Mouse (Mus musculus): Measurements from ENCODE around the gene Stard10. TPM values are rescaled to one million over a fixed set of nuclear protein-coding genes. Genes with fewer than 3 reads are reported as not detected.

Stard10 gene
- polyA plus RNA-seq, 1 experiment: 107 TPM

DNA sequence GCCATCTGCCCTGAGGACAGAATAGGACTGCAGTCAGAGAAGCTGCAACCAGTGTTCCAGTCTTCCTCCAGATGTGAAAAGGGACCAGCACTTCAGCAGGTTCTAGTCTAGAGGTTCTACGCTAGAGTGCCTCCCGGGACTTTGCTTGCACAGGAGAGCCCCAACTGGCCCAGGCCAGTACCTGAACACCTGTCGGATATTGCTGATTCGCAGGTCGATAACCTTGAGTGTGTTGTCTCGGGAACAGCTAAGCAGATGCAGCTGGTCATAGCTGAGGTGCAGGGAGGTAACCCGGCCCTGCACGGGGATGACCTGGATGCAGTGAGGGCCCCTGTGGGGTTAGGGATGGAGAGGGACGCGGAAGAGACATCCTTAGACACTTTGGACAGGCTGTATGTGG is 26.5 kb upstream of the Stard10 start:
- Histone ChIP-seq H3K4me3 (replicated peaks; ENCODE audit: extremely low read depth, low read depth, low read length) (no peak overlapping the region), H3K4me1 (ENCODE audit: control insufficient read depth, insufficient read depth, low read length) (peaks cover 3% of the 10 kb centered on the region; the same call in 1 of the 2 replicates)
- TF ChIP-seq CTCF (IDR thresholded peaks at IDR 0.05; ENCODE audit: insufficient read depth, low read length): no peak
- TF ChIP-seq POLR2A (IDR thresholded peaks at IDR 0.05; ENCODE audit: borderline replicate concordance, extremely low read depth, low read depth, low read length): no peak
- no peak for DNase-seq
- 91% methylated on average over 10 of the region's 10 CpGs for WGBS

DNA sequence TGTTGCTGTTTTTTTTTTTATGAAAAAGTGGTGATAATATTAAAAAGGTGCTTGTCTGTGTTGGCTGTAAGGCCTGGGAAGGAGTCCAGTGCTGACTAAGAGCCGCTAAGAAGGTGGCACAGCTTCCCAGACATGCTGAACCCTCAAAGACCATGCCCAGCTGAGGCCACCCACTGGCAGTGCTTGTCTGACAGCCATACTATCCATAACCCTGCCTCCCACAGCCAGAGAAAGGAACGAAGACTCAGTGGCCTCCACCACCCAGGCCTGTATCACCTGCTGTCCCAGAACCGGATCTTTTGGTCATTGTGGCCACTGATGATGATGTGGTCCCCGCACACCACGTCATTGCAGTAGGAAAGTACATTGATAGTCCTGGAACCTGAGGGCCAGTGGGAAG is 25.7 kb upstream of the Stard10 start:
- no peak for DNase-seq
- 81% methylated on average over 5 of the region's 5 CpGs for WGBS

DNA sequence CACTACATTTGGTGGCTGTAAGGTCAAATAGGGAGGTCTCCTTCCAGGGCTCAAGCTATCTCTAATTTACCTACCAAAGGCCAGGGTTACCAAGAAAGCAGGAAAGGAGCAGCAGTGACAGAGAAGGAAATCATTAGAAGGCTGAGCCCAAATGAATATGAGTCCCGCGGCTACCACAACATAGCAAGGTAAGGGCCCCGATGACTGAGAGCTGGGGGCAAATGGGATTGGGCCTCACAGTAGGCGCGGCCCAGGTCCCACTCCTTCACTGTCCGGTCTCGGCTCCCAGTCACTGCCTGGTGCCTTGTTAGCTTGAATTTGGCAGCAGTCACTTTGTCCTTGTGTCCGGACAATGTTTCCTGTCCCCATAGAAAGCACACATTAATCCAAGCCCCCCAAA is 25.2 kb upstream of the Stard10 start:
- Histone ChIP-seq H3K4me3 (replicated peaks; ENCODE audit: extremely low read depth, low read depth, low read length) (no peak overlapping the region), H3K4me1 (ENCODE audit: control insufficient read depth, insufficient read depth, low read length) (peaks cover 3% of the 10 kb centered on the region; the same call in 1 of the 2 replicates)
- DNase-seq: no peak
- WGBS: 86% methylated on average over 8 of the region's 8 CpGs
- TF ChIP-seq POLR2A (IDR thresholded peaks at IDR 0.05; ENCODE audit: borderline replicate concordance, extremely low read depth, low read depth, low read length) (no peak), CTCF (IDR thresholded peaks at IDR 0.05; ENCODE audit: insufficient read depth, low read length) (no peak)

More for the DNA sequence above, 25.7 kb upstream of the Stard10 start:
- Histone ChIP-seq H3K4me3 (replicated peaks; ENCODE audit: extremely low read depth, low read depth, low read length) (no peak overlapping the region), H3K4me1 (ENCODE audit: control insufficient read depth, insufficient read depth, low read length) (peaks cover 3% of the 10 kb centered on the region; the same call in 1 of the 2 replicates)
- TF ChIP-seq CTCF (IDR thresholded peaks at IDR 0.05; ENCODE audit: insufficient read depth, low read length): no peak
- TF ChIP-seq POLR2A (IDR thresholded peaks at IDR 0.05; ENCODE audit: borderline replicate concordance, extremely low read depth, low read depth, low read length): no peak

DNA sequence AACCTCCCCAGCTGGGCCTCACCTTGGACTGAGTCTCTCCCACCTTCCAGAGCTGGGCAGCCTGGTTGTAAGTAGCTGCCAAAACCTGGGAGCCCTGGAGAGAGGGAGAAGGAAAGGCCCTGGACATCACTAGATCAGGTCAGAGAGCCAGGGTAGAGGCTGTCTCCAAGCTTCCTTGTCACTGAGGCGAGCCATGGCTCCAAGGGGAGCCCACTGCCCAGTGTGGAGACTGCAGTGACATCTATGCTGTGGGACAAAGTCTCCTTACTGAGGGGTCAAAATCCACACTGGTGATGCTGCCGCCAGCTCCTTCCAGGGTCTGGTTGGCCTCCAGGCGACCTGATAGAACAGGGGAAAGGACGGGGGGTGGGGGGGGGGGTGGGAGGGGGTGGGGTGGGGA is 24.8 kb upstream of the Stard10 start:
- no peak for TF ChIP-seq POLR2A (IDR thresholded peaks at IDR 0.05; ENCODE audit: borderline replicate concordance, extremely low read depth, low read depth, low read length)
- no peak for TF ChIP-seq CTCF (IDR thresholded peaks at IDR 0.05; ENCODE audit: insufficient read depth, low read length)
- no peak overlapping the region for H3K4me3 ChIP-seq (replicated peaks; ENCODE audit: extremely low read depth, low read depth, low read length)
- peaks cover 3% of the 10 kb centered on the region; the same call in 1 of the 2 replicates for H3K4me1 ChIP-seq (ENCODE audit: control insufficient read depth, insufficient read depth, low read length)
- DNase-seq: no peak
- 84% methylated on average over 4 of the region's 4 CpGs for WGBS

DNA sequence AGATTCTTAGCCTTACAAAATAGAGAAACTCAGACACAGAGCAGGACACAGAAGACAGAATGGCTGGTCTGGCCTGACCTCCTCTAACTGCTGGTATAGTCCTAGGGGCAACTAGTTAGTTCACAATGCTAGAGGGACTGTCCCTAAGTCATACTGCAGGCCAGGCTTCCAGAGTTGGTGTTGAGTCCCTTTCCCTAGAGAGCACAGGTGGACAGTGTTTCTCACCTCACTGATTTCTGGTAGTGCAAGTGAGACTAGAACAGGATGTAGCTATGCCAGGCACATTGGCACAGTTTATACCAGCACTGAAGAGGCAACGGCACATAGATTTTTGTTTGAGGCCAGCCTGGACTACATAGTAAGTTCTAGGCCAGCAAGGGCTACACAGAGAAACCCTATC is 24.2 kb upstream of the Stard10 start:
- DNase-seq: no peak
- H3K4me3 ChIP-seq (replicated peaks; ENCODE audit: extremely low read depth, low read depth, low read length): no peak overlapping the region
- TF ChIP-seq POLR2A (IDR thresholded peaks at IDR 0.05; ENCODE audit: borderline replicate concordance, extremely low read depth, low read depth, low read length) (no peak), CTCF (IDR thresholded peaks at IDR 0.05; ENCODE audit: insufficient read depth, low read length) (no peak)
- WGBS: 82% methylated on average over 1 of the region's 1 CpGs
- peaks cover 3% of the 10 kb centered on the region; the same call in 1 of the 2 replicates for H3K4me1 ChIP-seq (ENCODE audit: control insufficient read depth, insufficient read depth, low read length)

DNA sequence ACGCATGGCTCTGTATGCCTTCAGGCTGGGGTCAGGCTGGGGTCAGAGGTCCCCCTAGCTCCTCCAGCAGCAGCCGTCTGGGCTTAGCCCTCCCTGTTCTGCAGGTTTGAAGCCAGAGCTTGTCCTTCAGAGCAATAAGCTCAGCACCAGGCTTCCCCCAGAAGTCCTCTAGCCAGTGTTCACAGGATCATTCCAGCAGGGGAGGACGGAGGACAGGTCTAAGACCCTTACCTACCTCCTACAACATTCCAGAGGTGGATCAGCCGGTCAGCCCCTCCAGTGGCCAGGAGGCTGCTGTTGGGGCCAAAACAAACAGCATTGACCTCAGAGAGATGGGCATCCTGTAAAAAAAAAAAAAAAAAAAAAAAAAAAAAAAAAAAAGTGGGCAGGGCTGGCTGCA is 23.7 kb upstream of the Stard10 start:
- no peak for TF ChIP-seq POLR2A (IDR thresholded peaks at IDR 0.05; ENCODE audit: borderline replicate concordance, extremely low read depth, low read depth, low read length)
- 53% methylated on average over 4 of the region's 4 CpGs for WGBS
- no peak for DNase-seq
- Histone ChIP-seq H3K4me3 (replicated peaks; ENCODE audit: extremely low read depth, low read depth, low read length) (no peak overlapping the region), H3K4me1 (ENCODE audit: control insufficient read depth, insufficient read depth, low read length) (peaks cover 3% of the 10 kb centered on the region; the same call in 1 of the 2 replicates)

DNA sequence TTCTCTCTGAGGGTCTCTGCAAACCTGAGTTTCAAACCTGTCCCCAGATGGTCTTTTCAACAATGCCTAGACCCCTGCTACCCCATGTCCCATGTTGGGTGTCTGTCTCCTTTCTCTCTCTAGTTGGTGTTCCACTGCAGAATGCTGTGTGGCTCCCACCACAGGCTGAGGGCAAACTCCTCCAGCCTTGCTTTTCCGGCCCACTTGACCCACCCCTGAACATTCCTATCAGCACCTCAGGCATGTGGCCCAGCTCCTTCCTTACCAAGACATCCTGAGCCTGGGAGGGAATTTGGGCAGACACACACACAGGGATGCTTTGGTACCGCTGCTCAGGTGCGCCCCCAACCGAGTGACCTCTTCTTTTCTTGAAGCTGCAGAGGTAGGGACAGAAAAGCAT is 23.3 kb upstream of the Stard10 start:
- TF ChIP-seq POLR2A (IDR thresholded peaks at IDR 0.05; ENCODE audit: borderline replicate concordance, extremely low read depth, low read depth, low read length): no peak
- no peak for TF ChIP-seq CTCF (IDR thresholded peaks at IDR 0.05; ENCODE audit: insufficient read depth, low read length)
- no peaks in the 10 kb centered on the region for H3K4me1 ChIP-seq (ENCODE audit: control insufficient read depth, insufficient read depth, low read length)
- H3K4me3 ChIP-seq (replicated peaks; ENCODE audit: extremely low read depth, low read depth, low read length): no peak overlapping the region
- 54% methylated on average over 4 of the region's 4 CpGs for WGBS
- DNase-seq: no peak

DNA sequence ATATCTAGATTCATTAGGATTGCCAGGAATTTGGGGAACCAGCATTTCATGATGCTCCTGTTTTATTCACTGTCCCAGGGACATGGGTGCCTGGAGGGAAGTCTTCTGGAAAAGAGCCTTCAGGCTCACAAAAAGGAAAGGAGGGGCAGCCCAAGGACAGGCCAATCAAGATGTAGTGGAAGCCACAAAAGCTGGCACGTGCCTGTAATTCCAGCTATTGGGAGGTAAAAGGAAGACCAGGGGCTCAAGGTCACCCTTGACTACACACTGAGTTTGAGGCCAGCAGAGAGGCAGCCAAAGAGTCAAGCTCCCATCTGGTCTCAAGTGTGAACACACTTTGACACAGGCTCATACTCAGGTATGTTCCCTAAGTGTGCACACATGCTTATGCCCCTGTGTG is 21.4 kb upstream of the Stard10 start:
- TF ChIP-seq POLR2A (IDR thresholded peaks at IDR 0.05; ENCODE audit: borderline replicate concordance, extremely low read depth, low read depth, low read length): no peak
- no peak for TF ChIP-seq CTCF (IDR thresholded peaks at IDR 0.05; ENCODE audit: insufficient read depth, low read length)
- Histone ChIP-seq H3K4me3 (replicated peaks; ENCODE audit: extremely low read depth, low read depth, low read length) (no peak overlapping the region), H3K4me1 (ENCODE audit: control insufficient read depth, insufficient read depth, low read length) (no peaks in the 10 kb centered on the region)
- DNase-seq: no peak
- WGBS: 50% methylated on average over 1 of the region's 1 CpGs

DNA sequence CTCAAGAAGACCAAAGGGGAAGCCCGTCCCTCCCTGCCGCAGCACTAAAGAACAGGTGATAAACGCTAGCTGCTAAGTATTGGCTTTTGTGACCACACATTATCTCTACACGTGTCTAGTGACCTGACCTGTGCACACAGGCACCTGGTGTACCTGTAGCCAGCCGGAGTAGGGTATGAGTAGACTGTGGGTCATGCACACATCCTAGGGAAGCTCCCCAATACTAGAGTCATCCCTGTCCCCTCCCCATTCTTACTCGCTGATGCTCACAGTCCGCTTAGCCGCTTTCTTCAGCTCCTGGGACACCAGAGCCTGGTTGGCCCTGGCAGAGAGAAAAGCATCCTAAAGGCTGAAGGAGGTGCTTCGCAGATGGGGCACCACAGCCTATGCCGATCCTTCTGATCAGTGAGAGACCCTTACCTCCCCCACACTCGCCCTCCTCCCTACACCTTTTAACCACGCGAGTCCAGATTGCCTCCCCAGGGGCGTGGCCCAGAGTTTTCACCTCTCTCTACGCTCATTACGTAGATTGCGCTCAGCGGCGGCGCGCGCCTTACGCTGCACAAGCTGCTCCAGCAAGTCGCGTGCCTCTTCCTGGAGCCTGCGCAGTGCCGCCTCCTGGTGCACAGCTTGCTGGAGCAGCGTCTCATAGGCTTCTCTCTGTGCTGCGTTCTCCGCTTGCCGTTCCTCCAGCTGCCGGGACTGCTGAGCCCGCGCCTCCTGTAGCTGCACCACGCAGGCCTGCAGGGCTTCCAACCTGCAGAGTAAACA is 20.4 kb upstream of the Stard10 start:
- H3K4me1 ChIP-seq (ENCODE audit: control insufficient read depth, insufficient read depth, low read length): peaks cover 5% of the 10 kb centered on the region; the same call in 1 of the 2 replicates
- DNase-seq: peak; percentile 68
- H3K4me3 ChIP-seq (replicated peaks; ENCODE audit: extremely low read depth, low read depth, low read length): no peak overlapping the region
- 34% methylated on average over 35 of the region's 35 CpGs for WGBS
- no peak for TF ChIP-seq POLR2A (IDR thresholded peaks at IDR 0.05; ENCODE audit: borderline replicate concordance, extremely low read depth, low read depth, low read length)
- TF ChIP-seq CTCF (IDR thresholded peaks at IDR 0.05; ENCODE audit: insufficient read depth, low read length): no peak

DNA sequence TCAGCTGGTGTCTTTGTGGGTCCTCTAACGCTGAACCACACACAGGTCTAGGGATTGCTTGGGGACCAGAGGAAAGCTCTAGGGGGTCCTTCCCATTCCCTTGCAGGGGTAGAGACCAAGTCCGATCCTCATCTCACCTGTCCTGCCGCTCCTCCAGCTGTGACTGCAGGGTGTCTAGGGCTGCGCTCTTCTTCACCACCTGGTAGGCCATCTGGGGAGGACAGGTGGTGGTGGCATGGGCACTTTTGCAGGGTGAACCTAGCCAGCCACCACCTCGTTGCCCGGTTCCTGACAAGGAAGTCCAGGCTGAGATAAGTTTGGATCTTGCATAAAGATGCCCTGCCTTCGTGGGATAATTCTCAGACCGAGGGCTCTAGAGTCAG is 19.9 kb upstream of the Stard10 start:
- TF ChIP-seq POLR2A (IDR thresholded peaks at IDR 0.05; ENCODE audit: borderline replicate concordance, extremely low read depth, low read depth, low read length) (no peak), CTCF (IDR thresholded peaks at IDR 0.05; ENCODE audit: insufficient read depth, low read length) (no peak)
- no peak overlapping the region for H3K4me3 ChIP-seq (replicated peaks; ENCODE audit: extremely low read depth, low read depth, low read length)
- H3K4me1 ChIP-seq (ENCODE audit: control insufficient read depth, insufficient read depth, low read length): peaks cover 5% of the 10 kb centered on the region; the same call in 1 of the 2 replicates
- 55% methylated on average over 8 of the region's 8 CpGs for WGBS
- no peak for DNase-seq

All from lung, adult 2 months (tissue).